Mouse (Mus musculus): ENCODE results near the gene Kcnk3.

Kcnk3 gene

GRCm38 (mm10) chr5:30643477-30644179 is 55.7 kb downstream of the Kcnk3 start:
- DNase-seq, result no peak

DNA sequence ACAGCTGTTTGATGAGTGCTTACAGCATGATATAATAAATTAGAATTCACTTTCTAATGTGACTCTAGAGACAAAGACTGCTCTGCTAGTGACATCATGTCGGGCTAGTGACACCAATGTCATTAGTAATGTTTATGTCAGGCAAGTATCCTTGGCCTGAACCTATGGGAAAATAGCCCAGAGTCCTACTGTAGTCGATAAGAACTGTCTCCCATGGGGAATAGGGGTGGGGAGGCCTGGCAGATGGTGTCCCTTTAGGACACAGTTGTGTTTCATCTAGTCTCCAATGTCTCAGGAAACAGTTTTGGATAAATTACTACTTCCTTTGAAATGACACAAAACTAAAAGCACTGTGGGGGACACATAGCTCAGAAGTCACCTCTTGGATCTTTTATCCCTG is 58.1 kb downstream of the Kcnk3 start:
- DNase-seq, result no peak

DNA sequence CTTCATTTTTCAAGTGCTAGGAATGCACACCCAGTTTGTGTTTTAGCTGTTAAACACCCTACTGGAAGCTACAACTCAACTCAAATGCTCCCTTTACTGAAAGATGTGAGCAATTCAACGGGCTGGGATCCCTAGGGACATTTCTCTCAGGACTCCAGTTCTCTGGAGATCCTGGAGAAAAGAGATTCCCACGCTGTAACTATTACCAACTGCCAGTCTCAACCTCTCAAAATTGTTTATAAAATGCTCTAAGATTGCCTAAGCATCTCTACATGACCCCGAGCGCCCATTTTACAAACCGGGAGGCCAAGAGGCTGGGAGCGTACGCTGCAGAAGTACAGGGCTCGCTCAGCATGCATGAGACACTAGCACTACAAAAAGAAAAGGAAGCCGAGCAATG is 59.4 kb downstream of the Kcnk3 start:
- DNase-seq, result no peak

DNA sequence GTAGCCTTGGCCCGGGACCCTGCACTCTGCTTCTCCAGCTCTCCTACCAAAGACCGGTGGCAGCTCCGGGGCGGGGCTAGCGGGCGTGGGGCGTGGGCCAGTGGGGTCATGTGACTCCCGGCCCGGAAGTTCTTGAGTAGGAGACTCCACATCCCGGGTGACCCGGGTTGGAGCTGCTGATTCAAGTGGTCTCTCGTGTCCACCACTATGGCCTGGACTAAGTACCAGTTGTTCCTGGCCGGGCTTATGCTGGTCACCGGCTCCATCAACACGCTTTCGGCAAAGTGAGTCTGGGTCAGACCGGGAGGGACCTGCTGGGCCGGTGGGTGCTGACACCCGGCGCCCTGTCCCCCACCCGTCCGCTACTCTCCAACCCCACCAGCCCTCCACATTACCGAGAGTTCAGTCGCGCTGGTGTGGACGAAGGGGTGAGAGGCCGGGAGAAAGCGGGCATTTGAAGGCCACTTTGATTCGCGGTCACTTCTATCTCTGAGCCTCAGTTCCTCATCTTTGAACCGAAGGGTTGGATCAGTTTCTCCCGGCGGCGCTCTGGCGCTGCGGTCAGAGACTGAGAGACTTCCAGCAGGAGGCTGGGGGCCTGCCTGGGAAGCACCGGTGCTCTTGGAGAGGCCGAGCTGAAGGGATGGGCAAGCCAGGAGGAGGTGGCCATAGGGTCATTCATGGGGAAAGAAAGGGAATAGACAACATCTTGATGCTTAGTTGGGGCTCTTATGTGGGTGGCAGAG is 60.0 kb downstream of the Kcnk3 start, which contains the start of gene Slc35f6:
Gene Slc35f6, plus strand, starts transcription at position 119 of the 746 bp plus-strand sequence.
- DNase-seq, result peak; percentile 93 to 94

DNA sequence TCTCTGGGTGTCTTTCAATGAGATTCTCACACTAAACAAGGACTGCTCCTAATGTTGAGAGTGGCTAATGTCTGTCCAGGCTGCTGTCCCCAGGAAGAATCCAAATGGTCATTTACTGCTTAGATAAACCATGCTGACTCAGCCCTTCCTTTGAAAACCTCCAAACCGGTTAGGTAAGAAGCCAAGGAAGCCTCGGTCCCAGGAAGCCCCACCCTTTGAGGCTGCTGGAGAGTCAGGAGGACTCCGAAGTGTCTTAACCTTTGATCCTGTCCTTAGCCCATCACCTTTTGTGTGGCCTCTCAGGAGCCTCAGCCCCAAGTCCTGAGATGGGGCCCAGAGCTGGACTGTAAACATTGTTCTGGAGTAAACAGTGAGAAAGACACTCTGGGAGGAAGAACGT is 61.6 kb downstream of the Kcnk3 start:
- no peak for DNase-seq

GRCm38 (mm10) chr5:30650756-30651155 is 62.8 kb downstream of the Kcnk3 start:
- DNase-seq, result no peak

GRCm38 (mm10) chr5:30651554-30651953 is 63.6 kb downstream of the Kcnk3 start:
- no peak for DNase-seq

GRCm38 (mm10) chr5:30653246-30653645 is 65.3 kb downstream of the Kcnk3 start:
- DNase-seq, result no peak

- no peak for DNase-seq
These were observed 67.1 kb downstream of the Kcnk3 start for GRCm38 (mm10) chr5:30655042-30655441.

GRCm38 (mm10) chr5:30655526-30656195 is 67.7 kb downstream of the Kcnk3 start:
- no peak for DNase-seq

- DNase-seq, result no peak
These were observed 71.1 kb downstream of the Kcnk3 start for GRCm38 (mm10) chr5:30659042-30659441.

GRCm38 (mm10) chr5:30660278-30660677 is 72.3 kb downstream of the Kcnk3 start:
- DNase-seq, result no peak

- DNase-seq, result no peak
These were observed 72.8 kb downstream of the Kcnk3 start for GRCm38 (mm10) chr5:30660813-30661212.

DNA sequence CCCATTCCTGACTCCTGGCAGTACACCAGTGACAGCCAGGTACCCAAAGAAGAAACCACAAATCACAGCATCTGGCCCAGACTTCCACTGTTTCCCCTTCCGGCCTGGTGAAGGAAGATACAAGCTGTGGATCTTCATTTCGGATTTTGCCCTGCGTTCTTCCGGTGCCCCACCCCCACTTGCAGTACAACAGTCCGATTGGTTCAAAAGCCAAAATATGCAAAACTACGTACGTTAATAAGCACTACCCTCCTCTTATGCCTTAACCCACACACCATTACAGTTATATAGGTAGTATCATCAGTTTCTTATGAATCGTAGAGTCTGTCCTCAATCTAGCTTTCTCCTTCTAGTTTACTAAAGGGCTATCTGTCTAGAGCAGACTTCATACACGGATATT is 77.4 kb downstream of the Kcnk3 start:
- no peak for DNase-seq

GRCm38 (mm10) chr5:30665968-30666367 is 78.0 kb downstream of the Kcnk3 start:
- DNase-seq, result no peak

GRCm38 (mm10) chr5:30666391-30667195 is 78.6 kb downstream of the Kcnk3 start, which contains the start of gene Cenpa:
Gene Cenpa, plus strand, starts transcription at chr5:30666777.
- peak; percentile 78 to 86 for DNase-seq

GRCm38 (mm10) chr5:30667215-30667614 is 79.2 kb downstream of the Kcnk3 start:
- no peak for DNase-seq

DNA sequence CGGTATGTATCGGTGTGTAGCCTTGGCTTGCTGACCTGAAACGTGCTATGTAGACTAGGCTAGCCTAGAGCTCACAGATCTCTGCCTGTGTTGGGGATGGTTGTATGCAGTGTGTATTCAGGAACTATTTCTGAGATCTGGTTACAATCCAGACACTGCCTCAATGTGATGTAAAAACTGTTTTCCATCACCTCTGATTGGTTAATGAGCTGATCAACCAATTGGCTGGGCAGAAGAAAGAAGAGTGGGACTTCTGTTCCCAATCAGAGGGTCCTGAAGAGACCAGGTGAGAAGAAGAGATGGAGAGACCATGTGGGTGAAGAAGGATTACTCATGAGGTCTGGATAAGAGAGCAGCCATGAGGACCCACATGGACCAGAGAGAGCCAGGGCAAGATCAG is 79.7 kb downstream of the Kcnk3 start:
- DNase-seq, result no peak

GRCm38 (mm10) chr5:30668637-30669495 is 80.9 kb downstream of the Kcnk3 start:
- no peak for DNase-seq

DNA sequence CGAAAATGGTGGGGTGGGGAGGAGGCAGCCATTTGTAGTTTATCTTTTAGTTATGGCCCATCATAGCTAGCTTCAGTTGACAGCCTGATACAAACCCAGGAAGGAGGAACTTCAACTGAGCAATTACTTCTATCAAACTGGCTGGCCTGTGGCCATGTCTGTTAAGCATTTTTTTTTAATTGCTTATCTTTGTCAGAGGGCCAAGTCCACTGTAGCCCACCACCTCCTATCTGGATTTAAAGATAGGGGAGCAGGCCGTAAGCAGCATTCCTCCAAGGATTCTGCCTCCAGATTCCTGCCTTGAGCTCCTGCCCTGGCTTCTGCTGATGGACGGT is 81.5 kb downstream of the Kcnk3 start:
- no peak for DNase-seq

- DNase-seq, result no peak
These were observed 82.1 kb downstream of the Kcnk3 start for GRCm38 (mm10) chr5:30670091-30670490.

GRCm38 (mm10) chr5:30674001-30674400 is 86.0 kb downstream of the Kcnk3 start:
- no peak for DNase-seq
